Mouse (Mus musculus): ENCODE measurements at regions not wholly inside any gene's neighbourhood (a gene's known extent, or its start where the extent isn't known, plus 50 kb on each side); places are given as distances from the start of the nearest gene placed in this dataset.
A peak's percentile ranks its signal among the peaks of the same experiment; 100 is the strongest.

GRCm38 (mm10) chrX:11724718-11725117 lies 397.1 kb downstream of the H2al1j start:
- DNase-seq = no peak

DNA sequence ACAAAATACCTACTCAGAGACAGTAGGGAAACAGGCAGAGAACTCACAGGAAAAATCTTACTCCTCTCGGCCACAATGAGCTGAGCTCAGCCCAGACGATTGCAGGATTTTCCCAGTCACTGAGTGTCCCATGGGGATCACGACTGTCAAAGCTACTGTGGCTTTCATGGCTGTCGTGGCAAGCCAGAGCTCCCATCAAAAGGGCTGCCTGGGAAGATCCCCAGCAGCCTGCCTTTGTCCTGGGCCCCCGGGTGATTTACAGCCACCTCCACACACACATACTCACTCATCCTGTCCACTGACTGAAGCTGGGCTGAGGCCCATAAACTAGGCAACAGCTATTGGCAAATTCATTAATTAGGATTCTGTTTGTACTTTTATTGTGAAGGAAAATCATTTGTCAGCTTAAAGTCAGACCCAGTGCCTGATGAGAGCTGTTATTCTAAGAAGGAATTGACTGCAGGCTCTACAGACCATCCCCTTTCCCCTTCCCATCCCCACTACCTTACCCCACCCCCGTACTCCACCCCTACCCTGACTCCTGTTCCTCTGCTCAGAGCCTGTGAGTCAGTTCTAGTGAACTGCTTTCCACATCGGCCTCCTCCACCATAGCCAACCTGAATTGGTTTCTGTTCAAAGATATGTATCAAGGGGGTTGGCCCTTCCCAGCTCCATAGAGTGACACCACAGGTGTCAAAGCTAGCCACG lies 399.1 kb downstream of the H2al1j start:
- DNase-seq = peak; percentile 28

- DNase-seq = no peak
Measured at GRCm38 (mm10) chrX:11728481-11728880, 400.9 kb downstream of the H2al1j start.

DNA sequence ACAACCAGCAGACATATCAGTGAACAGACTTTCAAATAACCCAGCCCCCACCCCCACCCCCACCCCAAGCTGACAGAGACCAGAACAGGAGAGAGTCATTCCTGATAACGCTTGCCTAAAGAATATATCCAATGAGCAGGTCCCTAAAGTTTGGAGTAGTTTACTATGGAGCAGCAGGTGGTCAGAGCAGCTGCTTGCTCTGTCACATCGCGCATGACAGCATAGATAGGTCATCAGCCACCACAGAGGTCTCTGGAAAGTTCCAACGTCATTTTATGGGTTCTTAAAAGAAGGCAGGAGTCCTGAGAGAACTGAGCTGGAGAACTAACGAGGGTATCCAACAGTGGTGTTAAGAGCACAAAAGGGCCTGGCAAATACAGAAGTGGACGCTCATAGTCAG lies 402.4 kb downstream of the H2al1j start:
- no peak for DNase-seq

GRCm38 (mm10) chrX:11732371-11732770 lies 404.7 kb downstream of the H2al1j start:
- DNase-seq = no peak

DNA sequence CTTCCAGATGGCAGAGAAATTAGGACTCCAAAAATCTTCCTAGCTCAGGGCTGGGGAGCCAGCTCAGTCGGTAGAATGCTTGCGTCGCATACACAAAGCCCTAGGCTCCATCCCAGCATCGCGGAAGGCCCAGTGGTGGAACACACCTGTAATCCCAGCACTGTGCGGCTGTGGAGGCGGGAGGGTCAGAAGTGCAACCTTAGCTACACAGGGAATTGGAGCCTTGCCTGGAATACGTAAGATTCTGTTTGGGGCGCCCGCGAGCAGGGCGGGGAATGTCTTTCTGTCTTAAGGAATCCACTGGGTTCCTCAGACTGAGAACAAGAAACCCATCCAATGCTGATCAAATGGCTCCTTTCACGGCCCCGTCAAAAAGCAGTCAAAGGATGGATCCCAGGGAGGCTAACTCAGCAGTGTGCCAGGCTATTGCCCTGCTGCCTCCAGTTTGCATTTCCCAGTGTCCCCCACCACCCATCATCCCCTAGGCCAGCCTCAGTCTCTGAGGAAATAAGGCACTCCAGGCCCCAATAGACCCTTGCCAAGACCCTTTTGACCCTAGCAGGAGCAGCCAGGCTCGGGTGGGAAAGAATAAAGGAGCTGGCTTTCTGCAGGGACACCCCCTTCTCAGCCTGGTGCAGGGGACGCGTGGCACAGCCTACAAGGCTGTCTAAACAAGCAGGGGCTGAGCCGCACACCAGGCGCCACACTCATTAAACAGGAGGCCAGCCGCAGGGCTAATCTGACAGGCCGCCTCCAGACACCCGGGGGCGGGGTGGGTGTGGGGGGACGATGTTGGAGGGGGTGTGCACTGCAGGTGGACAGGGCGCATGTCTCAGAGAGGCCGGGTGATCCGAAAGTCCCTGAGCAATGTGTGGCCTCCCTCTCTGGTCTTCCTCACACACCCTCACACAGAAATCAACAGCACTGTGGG lies 407.1 kb downstream of the H2al1j start:
- no peak for DNase-seq

- DNase-seq = peak; percentile 82
Measured at GRCm38 (mm10) chrX:11735516-11736170, 408.0 kb downstream of the H2al1j start.

GRCm38 (mm10) chrX:11736481-11736880 lies 408.9 kb downstream of the H2al1j start:
- peak; percentile 57 for DNase-seq

DNA sequence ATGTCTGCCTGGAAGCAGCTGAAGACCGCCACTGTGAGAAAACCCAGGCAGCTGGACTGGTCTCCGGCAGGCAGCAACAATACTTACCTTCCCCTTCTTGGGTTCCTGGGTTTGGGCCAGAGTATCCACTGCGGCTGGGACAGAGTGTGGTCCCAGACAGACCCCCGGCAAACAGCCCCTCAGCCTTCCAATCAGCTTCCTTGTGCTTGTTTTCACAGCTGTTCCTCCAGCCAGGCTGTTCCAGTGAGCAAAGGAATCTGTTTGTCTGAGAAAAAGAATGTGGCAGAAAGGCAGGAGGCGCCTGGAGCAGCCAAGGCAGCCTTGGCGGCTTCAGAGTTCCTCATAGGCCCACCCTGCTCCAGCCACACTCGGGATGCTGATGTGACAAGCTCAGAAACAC lies 411.9 kb downstream of the H2al1j start:
- peak; percentile 47 for DNase-seq

- DNase-seq = no peak
Measured at GRCm38 (mm10) chrX:11745911-11746310, 414.2 kb downstream of the Bcor start.

- no peak for DNase-seq
Measured at GRCm38 (mm10) chrX:11747386-11748121, 412.6 kb downstream of the Bcor start.

DNA sequence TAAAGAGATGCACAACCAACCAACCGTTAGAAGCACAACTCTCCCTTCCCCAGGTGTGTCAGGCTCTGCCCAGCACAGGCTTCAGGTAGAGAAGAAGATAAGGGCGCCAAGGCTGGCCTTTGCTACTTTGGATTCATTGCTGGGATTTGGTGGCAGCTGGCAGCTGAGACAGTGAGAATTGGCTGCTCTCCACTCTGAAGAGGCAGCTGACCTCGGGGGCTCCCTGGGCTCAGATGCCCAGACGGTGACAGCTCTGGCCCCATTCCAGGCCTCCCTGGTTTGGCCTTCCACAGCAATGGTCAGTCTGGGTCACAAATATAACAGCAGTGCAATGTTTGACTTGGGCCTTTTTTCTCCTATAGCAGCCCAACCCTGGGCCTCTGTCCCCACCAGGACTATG lies 411.9 kb downstream of the Bcor start:
- DNase-seq = peak; percentile 55

DNA sequence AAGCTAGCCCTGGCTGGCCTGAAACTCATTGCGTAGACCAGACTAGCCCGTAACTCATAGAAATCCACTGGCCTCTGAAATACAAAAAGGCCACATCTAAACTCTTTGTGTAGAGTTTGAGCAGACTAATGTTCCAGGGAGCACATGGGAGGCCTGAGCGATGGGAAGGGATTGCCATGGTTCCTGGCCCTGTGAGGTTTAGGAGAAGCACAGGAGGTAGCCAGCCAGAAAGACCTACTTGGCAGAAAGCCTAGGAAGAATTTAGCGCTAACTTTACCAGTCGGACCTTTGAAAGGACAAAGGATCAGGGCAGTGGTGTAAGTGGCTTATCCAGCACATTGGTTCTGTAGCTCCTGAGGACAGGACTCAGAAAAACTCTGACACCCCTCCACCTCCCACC lies 407.6 kb downstream of the Bcor start:
- DNase-seq = peak; percentile 5

DNA sequence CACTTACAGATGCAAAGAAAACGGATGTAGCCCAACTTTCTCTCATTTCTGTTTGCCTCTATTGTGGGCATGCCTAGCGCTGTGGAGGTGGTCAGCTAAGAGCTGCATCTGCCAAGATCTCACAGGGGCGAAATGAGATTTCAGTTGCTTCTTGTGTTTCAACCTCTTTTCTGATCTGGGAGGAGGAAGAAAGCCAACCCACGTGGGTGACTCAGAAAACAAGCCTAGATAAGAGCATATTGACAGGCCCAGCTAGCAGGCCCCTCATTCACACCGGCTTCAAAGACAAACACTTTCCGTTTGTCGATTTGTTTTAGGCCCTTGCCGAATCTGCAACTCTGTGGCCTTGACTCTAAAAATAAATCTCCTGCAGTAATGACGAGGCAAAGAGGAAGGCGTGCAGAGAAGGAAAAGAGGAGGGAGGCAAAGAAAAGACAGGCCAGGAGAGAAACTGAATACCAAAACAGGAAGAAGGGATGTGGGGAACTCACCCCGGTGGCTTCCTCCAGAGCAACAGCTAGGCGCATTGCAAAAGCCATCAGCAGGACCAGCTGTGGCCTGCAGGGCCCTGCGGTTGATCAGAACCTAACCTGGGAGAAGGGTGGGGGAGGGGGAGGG lies 407.1 kb downstream of the Bcor start:
- DNase-seq = peak; percentile 6

- no peak for DNase-seq
Measured at GRCm38 (mm10) chrX:11755046-11755445, 405.1 kb downstream of the Bcor start.

DNA sequence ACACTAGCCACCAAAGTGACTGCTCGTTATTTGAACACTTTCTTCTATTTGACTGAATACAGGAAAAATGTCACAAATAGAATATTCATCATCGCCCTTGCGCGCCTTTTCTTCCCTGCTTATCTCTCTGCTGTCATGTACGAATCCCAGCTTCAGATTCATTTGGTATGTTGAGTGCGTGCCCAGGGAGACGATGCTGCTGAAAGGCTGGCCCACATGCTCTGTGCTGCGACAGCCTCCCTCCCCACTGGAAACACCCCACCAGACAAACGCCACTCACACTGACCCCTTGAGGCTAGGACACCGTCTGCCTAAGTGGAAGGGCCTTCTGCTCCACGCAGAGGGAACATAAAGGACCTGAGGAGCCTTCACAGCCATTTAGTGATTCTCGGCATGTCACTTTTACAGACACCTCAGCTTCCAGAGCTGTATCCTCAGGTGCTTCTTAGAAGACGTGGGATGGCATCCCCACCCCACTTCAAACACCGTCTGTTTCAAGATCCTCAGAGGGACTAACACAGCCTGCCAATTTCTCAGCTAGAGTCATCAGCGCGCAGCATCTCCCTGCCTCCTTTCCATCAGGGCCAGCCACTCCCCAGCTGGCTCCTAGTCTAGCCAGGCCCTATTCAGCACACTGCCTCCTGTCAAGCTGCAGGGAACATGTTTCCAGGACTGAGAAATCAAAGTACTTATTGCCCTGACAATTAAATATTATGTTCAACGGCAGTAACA lies 396.6 kb downstream of the Bcor start:
- DNase-seq = no peak

GRCm38 (mm10) chrX:11776236-11776899 lies 383.8 kb downstream of the Bcor start:
- no peak for DNase-seq

DNA sequence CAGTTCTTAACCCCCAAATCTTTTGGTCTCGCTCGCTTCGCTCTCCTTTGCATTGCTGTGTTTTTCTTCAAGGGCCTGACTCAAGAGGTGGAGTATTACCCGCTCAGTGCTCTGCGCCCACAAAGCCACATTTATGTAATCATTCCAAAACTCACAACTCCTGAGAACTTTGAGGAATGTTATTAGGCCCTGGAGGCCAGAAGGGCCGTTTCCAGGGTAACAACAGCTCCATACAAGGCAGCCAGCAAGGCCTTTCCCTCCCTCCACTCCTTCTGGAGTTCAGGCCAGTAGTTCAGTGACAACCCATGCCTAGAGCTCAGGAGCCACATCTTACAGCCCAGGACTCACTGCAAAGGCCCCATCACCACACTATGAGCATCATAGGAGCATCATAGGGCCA lies 365.1 kb downstream of the Bcor start:
- DNase-seq = peak; percentile 25

DNA sequence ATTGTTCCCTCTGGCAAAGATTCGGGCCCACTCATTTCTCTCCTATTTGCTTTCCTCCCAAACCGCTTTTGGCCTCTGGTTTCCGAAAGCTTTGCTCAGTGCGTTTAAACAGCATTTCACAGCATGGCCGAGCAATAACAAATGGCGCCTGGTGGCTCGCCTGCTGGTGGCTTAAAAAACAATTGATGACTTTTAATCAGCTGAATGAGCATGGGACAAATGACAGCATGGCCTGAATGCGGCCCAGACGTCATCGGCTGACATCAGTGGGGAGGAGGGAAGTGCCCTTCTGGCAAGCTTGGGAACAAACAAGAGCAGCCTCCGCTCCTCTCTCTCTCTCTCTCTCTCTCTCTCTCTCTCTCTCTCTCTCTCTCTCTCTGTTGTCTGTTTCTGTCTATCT lies 362.3 kb downstream of the Bcor start:
- peak; percentile 52 for DNase-seq

DNA sequence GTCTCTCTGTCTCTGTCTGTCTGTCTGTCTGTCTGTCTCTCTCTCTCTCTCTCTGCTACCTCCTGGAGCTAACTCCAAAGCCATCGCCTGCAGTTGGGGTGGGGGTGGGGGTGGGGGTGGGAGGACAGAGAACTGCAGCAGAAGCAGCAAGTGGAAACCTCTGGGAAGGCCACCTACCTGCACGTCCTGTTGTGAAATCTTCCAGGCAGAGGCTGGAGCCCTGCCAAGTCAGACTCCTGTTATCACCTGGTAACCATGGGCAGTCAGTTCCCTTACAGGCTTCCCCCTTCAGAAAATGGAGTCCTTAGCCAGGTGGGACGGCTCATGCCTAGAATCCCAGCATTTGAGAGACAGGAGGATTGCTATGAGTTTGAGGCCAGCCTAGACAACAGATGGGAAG lies 361.8 kb downstream of the Bcor start:
- peak; percentile 39 for DNase-seq

- DNase-seq = no peak
Measured at GRCm38 (mm10) chrX:11800400-11800941, 359.7 kb downstream of the Bcor start.
